Mouse (Mus musculus) Patski (cell line): ENCODE measurements at regions not wholly inside any gene's neighbourhood (a gene's known extent, or its start where the extent isn't known, plus 50 kb on each side); places are given as distances from the start of the nearest gene placed in this dataset.

Experiments used
- ATAC-seq: fragments of 100-300 bp; one replicate; pipeline ENCODE4 v1.8.0; 2021
- CTCF ChIA-PET: fragments of 350-600 bp; sonication (Branson Sonifier 250); formaldehyde crosslinking; loops from one replicate; lab custom pipeline; 2022; ENCODE audit warnings: inconsistent platforms; lab: Charles Lee
- POLR2A ChIA-PET: fragments of 350-600 bp; sonication (Branson Sonifier 250); formaldehyde crosslinking; loops from one replicate; lab custom pipeline; 2022; ENCODE audit warnings: antibody characterized with exemption, inconsistent platforms; lab: Charles Lee
- DNase-seq: peaks from one replicate; pipeline ENCODE4 v3.0.0-alpha.2; 2011; ENCODE audit warnings: low read depth, low spot score
- H3K27me3 ChIP-seq: fragments of 371-371 bp; one replicate; pipeline ENCODE4 v1.5.1; 2021
- CTCF ChIP-seq: fragments of 100-300 bp; IDR thresholded peaks from one replicate; pipeline ENCODE4 v1.5.1; 2021
- in situ Hi-C: fragments of 300-500 bp; cut with MboI; formaldehyde crosslinking; loops from 3 replicates; pipeline ENCODE4 v1.11.1; 2018; ENCODE audit warnings: low pct_unique_long_range_greater_than_20kb, mixed read lengths

DNA sequence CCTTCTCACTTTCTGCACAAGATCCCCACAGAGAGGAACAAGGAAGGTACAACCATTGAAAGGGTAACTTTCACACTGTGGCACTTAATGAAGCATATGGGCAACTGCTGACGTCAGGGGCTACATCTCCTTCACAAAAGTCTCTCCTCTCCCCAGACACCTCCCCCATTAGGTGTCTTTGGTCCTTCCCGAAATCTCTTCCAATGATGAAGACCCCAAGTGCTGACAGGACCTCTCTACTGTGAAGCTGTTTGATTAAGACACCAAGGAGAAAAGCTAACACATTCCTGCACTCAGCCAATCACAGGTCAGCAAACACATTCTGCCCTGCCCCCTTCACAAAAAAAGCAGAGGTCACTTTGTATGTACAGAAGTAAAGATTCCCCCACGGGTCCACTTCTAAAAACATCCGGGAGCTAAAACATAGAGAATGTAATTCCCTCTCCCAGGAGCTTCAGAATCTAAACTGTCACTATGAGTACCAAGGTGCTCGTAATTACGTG lies 72.3 kb upstream of the Tln2 start:
- ATAC-seq = no peak
- ChIA-PET POLR2A (no interaction called here), CTCF (interaction anchor here (1.0 to 1.4 kb wide), 2 partner anchors 11 to 42 kb away, joined by 3 read pairs; no protein-coding TSS in a partner anchor)
- no peak for TF ChIP-seq CTCF
- H3K27me3 ChIP-seq = no peaks in the 10 kb centered on the region
- in situ Hi-C loops = no loop called here
- no peak for DNase-seq

- no peaks in the 10 kb centered on the region for H3K27me3 ChIP-seq
- ChIA-PET POLR2A (interaction anchor here (0.7 to 2.1 kb wide), 4 partner anchors 16 to 250 kb away, joined by 3 to 6 read pairs (median 4); no protein-coding TSS in a partner anchor), CTCF (interaction anchor here (0.6 to 1.6 kb wide), 5 partner anchors 11 to 317 kb away, joined by 3 read pairs; no protein-coding TSS in a partner anchor)
- DNase-seq = no peak
- no peak for TF ChIP-seq CTCF
- in situ Hi-C loops = no loop called here
- no peak for ATAC-seq
Observed at GRCm38 (mm10) chr9:67632521-67633025, 73.1 kb upstream of the Tln2 start.

- H3K27me3 ChIP-seq = no peaks in the 10 kb centered on the region
- DNase-seq (no peak), ATAC-seq (peak; percentile 37)
- ChIA-PET POLR2A (interaction anchor here (0.6 to 2.1 kb wide), 8 partner anchors 16 to 255 kb away, joined by 3 to 6 read pairs (median 4); no protein-coding TSS in a partner anchor), CTCF (interaction anchor here (0.8 to 1.6 kb wide), 6 partner anchors 11 to 157 kb away, joined by 3 read pairs; no protein-coding TSS in a partner anchor)
- TF ChIP-seq CTCF = no peak
- in situ Hi-C loops = no loop called here
Observed at GRCm38 (mm10) chr9:67633026-67633741, 73.7 kb upstream of the Tln2 start.

DNA sequence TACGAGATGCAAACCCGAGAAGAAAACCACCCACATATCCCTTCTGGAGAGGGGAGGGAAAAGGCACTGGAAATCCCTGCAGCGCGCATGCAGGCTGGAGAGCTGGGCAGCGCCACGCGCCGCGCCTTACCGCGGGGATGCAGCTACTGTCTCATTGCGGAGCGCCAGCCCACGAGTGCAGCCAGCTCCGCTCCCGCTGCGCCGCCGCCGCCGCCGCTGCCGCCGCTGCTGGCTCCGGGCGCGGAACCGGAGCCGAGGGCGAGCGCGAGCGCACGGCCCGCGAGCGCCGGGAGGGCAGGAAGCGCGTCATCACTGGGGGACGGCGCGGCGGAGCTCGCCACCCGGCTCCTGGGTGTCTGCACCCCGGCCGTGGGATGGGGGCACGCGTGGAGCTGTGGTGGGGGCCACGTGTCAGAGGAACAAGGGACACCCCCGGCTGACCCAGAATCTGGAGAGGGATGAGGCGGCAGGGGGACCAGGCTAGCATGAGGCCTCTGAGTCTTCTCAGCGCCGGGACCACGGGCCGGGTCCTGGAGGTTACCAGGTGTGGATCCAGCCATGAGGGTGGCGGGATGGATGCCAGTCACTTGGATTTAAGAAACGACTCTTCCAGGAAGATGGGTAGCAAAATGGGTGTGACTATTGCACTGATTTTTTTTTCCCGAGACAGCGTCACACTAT lies 74.4 kb upstream of the Tln2 start:
- POLR2A ChIA-PET = interaction anchor here (0.7 to 2.1 kb wide), 7 partner anchors 17 to 324 kb away, joined by 3 to 6 read pairs (median 5); no protein-coding TSS in a partner anchor
- no peak for DNase-seq
- peak; percentile 54 for ATAC-seq
- TF ChIP-seq CTCF = no peak
- CTCF ChIA-PET = interaction anchor here (1.2 to 1.6 kb wide), 3 partner anchors 12 to 158 kb away, joined by 3 read pairs; no protein-coding TSS in a partner anchor
- no peaks in the 10 kb centered on the region for H3K27me3 ChIP-seq
- in situ Hi-C loops = no loop called here

GRCm38 (mm10) chr9:67646820-67647219 lies 87.3 kb upstream of the Tln2 start:
- H3K27me3 ChIP-seq = peaks cover 4% of the 10 kb centered on the region
- DNase-seq (no peak), ATAC-seq (no peak)
- POLR2A ChIA-PET = no interaction called here
- TF ChIP-seq CTCF = no peak
- in situ Hi-C loops = no loop called here
- CTCF ChIA-PET = no interaction called here

GRCm38 (mm10) chr9:67664773-67665172 lies 94.5 kb upstream of the C2cd4b start:
- ChIA-PET CTCF (interaction anchor here (0.9 to 1.1 kb wide), 2 partner anchors 10 to 19 kb away, joined by 3 to 4 read pairs; no protein-coding TSS in a partner anchor), POLR2A (no interaction called here)
- no peak for DNase-seq
- in situ Hi-C loops = no loop called here
- ATAC-seq = no peak
- TF ChIP-seq CTCF = no peak
- no peaks in the 10 kb centered on the region for H3K27me3 ChIP-seq

DNA sequence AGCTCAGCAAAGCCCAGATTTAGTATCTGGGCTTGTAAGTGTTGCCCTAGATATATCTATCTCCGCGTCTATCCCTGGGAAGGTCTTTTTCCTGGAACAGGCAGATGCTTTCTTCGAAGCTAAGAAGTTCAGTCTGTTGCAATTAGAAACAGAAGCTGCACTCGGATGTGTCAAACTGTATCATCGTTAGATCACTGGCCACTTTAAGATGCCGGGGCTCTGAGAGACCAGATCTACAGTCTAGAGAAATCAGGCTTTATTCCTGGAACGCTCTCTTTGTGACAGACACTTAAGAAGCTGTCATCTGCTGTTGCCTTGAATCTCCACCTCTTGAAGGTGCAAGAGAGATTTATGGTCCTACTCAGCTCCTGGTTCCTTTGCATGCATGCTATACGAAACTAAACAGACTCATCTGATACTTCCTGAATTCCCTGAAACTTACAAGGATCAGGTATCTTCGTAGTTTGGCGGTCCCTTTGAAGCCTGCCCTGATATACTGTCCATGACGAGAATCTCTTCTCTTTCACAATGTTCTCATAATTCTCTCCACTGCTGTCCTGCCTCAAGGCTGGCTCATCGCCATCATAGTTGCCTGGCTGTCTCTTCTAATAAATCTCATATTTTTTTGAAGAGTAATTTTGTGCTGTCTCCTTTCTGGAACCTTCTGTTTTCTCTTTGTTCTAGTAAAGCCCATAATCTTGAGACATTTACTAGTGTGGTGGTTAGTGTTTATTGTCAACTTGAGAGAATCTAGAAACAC lies 88.8 kb upstream of the C2cd4b start:
- DNase-seq (no peak), ATAC-seq (no peak)
- in situ Hi-C loops = no loop called here
- peaks cover 2% of the 10 kb centered on the region for H3K27me3 ChIP-seq
- POLR2A ChIA-PET = no interaction called here
- TF ChIP-seq CTCF = no peak
- CTCF ChIA-PET = interaction anchor here (0.7 to 1.0 kb wide), 2 partner anchors 13 to 321 kb away, joined by 3 read pairs; no protein-coding TSS in a partner anchor

DNA sequence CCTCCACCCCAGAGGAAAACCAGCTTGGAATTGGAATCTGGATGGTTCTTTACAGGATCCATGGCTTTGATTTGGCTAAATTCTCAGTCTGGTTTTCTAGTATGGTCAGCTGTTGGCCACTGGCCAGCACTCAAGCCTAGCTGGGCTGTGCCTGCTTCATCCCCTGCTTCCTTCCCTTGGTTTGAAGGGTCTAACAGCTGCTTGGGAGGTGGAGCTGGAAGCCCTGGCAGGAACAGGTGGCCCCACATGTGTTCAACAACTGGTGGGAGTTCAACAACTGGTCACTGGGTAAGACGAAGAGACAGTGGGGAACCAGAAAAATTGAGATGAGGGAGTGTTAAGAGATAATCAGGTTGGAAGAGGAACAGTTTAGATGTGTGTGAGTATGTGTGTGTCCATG lies 82.3 kb upstream of the C2cd4b start:
- H3K27me3 ChIP-seq = peaks cover 21% of the 10 kb centered on the region
- DNase-seq = no peak
- ChIA-PET CTCF (no interaction called here), POLR2A (no interaction called here)
- in situ Hi-C loops = no loop called here
- no peak for ATAC-seq
- TF ChIP-seq CTCF = no peak

DNA sequence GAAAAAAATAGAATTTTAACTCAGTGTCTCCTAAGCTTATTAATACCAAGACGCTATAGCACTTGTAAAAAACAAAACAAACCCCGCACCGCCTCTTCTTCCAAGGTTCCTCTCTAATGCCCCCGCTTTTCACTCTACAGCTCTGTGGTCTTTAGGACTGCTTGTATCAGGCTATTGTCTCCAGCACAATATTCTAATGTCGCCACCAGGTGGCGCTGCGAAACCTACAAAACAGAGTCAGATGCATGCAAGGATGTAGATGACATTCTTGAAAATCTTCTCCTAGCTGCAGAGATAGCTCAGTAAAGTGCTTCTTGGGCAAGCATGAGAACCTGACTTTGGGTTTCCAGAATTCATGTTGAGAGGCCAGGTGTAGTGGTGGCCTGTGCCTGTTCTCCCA lies 75.9 kb upstream of the C2cd4b start:
- DNase-seq (peak; percentile 15), ATAC-seq (no peak)
- TF ChIP-seq CTCF = peak; percentile 75
- peaks cover 23% of the 10 kb centered on the region for H3K27me3 ChIP-seq
- ChIA-PET POLR2A (no interaction called here), CTCF (interaction anchor here (0.7 to 1.9 kb wide), 10 partner anchors 12 to 117 kb away, joined by 3 to 5 read pairs (median 3); no protein-coding TSS in a partner anchor)
- in situ Hi-C loops = loop anchor here (10.0 kb wide), 1 partner anchor 121 kb away; no protein-coding TSS in a partner anchor

GRCm38 (mm10) chr9:67692396-67692795 lies 66.8 kb upstream of the C2cd4b start:
- POLR2A ChIA-PET = no interaction called here
- in situ Hi-C loops = no loop called here
- CTCF ChIA-PET = no interaction called here
- peaks cover 21% of the 10 kb centered on the region for H3K27me3 ChIP-seq
- no peak for TF ChIP-seq CTCF
- no peak for DNase-seq
- ATAC-seq = no peak
